Mouse (Mus musculus) MEL (cell line): ENCODE data around the gene Adcy10.

Experiments
- BHLHE40 ChIP-seq: IDR thresholded peaks from 2 replicates; pipeline ENCODE4 v1.6.1; 2012; ENCODE audit warnings: low read depth, mild to moderate bottlenecking, inconsistent platforms, low read length, improper control_type of control experiment, borderline replicate concordance
- CTCF ChIP-seq, 3 experiments: IDR thresholded peaks in 2 of 3; conservative IDR thresholded peaks in 1 of 3; 2 replicates each; pipeline ENCODE4 v1.5.1; 2011 to 2012; ENCODE audit warnings: low read length in 3 of 3, low read depth in 2 of 3, mild to moderate bottlenecking in 2 of 3, improper control_type of control experiment in 1 of 3, inconsistent platforms in 1 of 3, mixed read lengths in 1 of 3, moderate library complexity in 1 of 3; ENCODE audit not compliant: control insufficient read depth in 1 of 3, insufficient read depth in 1 of 3, poor library complexity in 1 of 3, severe bottlenecking in 1 of 3
- ETS1 ChIP-seq: IDR thresholded peaks from 2 replicates; pipeline ENCODE4 v1.6.1; 2012; ENCODE audit warnings: low read depth, mild to moderate bottlenecking, inconsistent platforms, low read length, improper control_type of control experiment, moderate library complexity
- POLR2AphosphoS5 ChIP-seq: IDR thresholded peaks from 2 replicates; pipeline ENCODE4 v1.6.1; 2012; ENCODE audit warnings: low read depth, borderline replicate concordance, mild to moderate bottlenecking, inconsistent platforms, low read length, moderate library complexity, mixed read lengths

- TF ChIP-seq POLR2AphosphoS5 (no peak), ETS1 (no peak), BHLHE40 (no peak), CTCF (IDR thresholded peaks at IDR 0.05 in 2 of 3, conservative IDR thresholded peaks at IDR 0.05 in 1 of 3; ENCODE audit: control insufficient read depth in 1 of 3, insufficient read depth in 1 of 3, low read depth in 2 of 3, low read length in 3 of 3, poor library complexity in 1 of 3, severe bottlenecking in 1 of 3) (no peak)
Observed at GRCm38 (mm10) chr1:165486108-165486507, 1.1 kb downstream of the Adcy10 start.
